Mouse (Mus musculus) brain, embryonic 14.5 days (tissue): Measurements from ENCODE around the gene Plin3.

Experiments used
- CTCF ChIP-seq: fragments of 200-500 bp; IDR thresholded peaks from 2 replicates; pipeline ENCODE4 v1.5.1; 2012; ENCODE audit warnings: inconsistent platforms, mild to moderate bottlenecking, moderate library complexity, borderline replicate concordance; ENCODE audit not compliant: insufficient read depth, insufficient read length; ENCODE audit errors: extremely low read depth
- POLR2A ChIP-seq: fragments of 200-500 bp; IDR thresholded peaks from 2 replicates; pipeline ENCODE4 v1.6.1; 2012; ENCODE audit warnings: mild to moderate bottlenecking, inconsistent platforms, borderline replicate concordance; ENCODE audit not compliant: poor library complexity, insufficient read depth, insufficient read length, severe bottlenecking; ENCODE audit errors: extremely low read depth

DNA sequence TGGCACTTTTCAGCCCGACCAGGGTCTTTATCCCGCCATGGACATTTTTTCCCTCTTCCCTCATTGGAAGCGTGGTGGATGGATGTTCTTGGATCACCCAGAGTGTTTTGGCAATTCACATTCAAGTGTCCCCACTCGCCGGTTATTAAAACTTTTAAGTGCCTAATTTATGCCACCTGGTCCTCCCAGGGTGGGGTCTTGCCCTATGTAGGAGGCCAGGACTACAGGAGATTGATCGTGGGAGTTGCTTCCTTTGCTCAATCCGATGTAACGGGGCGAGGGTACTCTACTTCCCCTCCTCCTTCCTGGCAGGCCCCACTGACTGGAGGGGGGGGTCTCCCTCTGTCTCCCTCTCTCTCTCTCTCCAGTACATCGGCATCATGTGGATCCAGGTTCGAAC, 12.0 kb upstream of the Plin3 start:
- TF ChIP-seq CTCF (no peak), POLR2A (no peak)
